Mouse (Mus musculus) left cerebral cortex, postnatal 36 days (tissue): ENCODE results near the gene Gm21913. TPM values are rescaled to one million over a fixed set of nuclear protein-coding genes. Genes with fewer than 3 reads are reported as not detected.
"Not testable (repeated sequence)": the region's sequence is repeated elsewhere in the genome, so short reads cannot be mapped to it uniquely, and the experiment has no call there.

ENCODE experiments used
- DNase-seq, 2 experiments: peaks; one replicate each; pipeline ENCODE4 v3.0.0; 2021 to 2022; ENCODE audit warnings: low spot score in 2 of 2, mixed read lengths in 1 of 2
- intact Hi-C: fragments of 180-260 bp; cut with DNase I; formaldehyde crosslinking; loops from one replicate; pipeline ENCODE4 v1.15.1; 2025
- total RNA-seq, 2 experiments: library from RNA; stranded (reverse); gene quantifications; 2 replicates each; pipeline ENCODE4 v1.2.3; 2021

The Gm21913 gene
- total RNA-seq, result not detected

GRCm38 (mm10) chrY:74623596-74623995 lies at the start of gene Gm21913:
Gm21913 (plus strand) TSS chrY:74623896.
- DNase-seq, intact Hi-C loops: not testable (repeated sequence)

Other genes starting within 250 kb of the Gm21913 start
- gene Gm29110, start 153.4 kb upstream of the Gm21913 start, total RNA-seq, result not detected